Mouse (Mus musculus): Measurements from ENCODE around the gene Serping1. TPM values are rescaled to one million over a fixed set of nuclear protein-coding genes. Genes with fewer than 3 reads are reported as not detected.

Gene Serping1
- polyA plus RNA-seq, 1 experiment, result 93.7 TPM

GRCm38 (mm10) chr2:84723856-84724255, 51.4 kb downstream of the Serping1 start:
- no peak for DNase-seq
- H3K27ac ChIP-seq (ENCODE audit: control insufficient read depth, insufficient read depth, low read length), result no peak overlapping the region
- TF ChIP-seq POLR2A (IDR thresholded peaks at IDR 0.05; ENCODE audit: control insufficient read depth, extremely low read depth, insufficient read depth, low read length, poor library complexity) (no peak), CTCF (IDR thresholded peaks at IDR 0.05; ENCODE audit: borderline replicate concordance, control insufficient read depth, extremely low read depth, insufficient read depth, low read length, poor library complexity) (no peak)
- peaks cover 11% of the 10 kb centered on the region for H3K4me1 ChIP-seq (replicated peaks; ENCODE audit: control insufficient read depth, insufficient read depth, low read length)
- H3K27me3 ChIP-seq (ENCODE audit: control insufficient read depth, insufficient read depth, low read length), result no peaks in the 10 kb centered on the region
- 53% methylated on average over 14 of the region's 14 CpGs for WGBS
- H3K36me3 ChIP-seq (ENCODE audit: control insufficient read depth, insufficient read depth, low read length), result peaks cover 18% of the 10 kb centered on the region
- no peak overlapping the region for H3K4me3 ChIP-seq (ENCODE audit: control insufficient read depth, insufficient read depth, low read length)

- TF ChIP-seq CTCF (IDR thresholded peaks at IDR 0.05; ENCODE audit: borderline replicate concordance, control insufficient read depth, extremely low read depth, insufficient read depth, low read length, poor library complexity) (no peak), POLR2A (IDR thresholded peaks at IDR 0.05; ENCODE audit: control insufficient read depth, extremely low read depth, insufficient read depth, low read length, poor library complexity) (no peak)
- WGBS, result 98% methylated on average over 3 of the region's 3 CpGs
- no peak overlapping the region for H3K27ac ChIP-seq (ENCODE audit: control insufficient read depth, insufficient read depth, low read length)
These were observed 54.1 kb downstream of the Serping1 start for GRCm38 (mm10) chr2:84721182-84721581.

GRCm38 (mm10) chr2:84720718-84721117, 54.5 kb downstream of the Serping1 start:
- H3K4me3 ChIP-seq (ENCODE audit: control insufficient read depth, insufficient read depth, low read length), result no peak overlapping the region
- 96% methylated on average over 2 of the region's 2 CpGs for WGBS
- TF ChIP-seq POLR2A (IDR thresholded peaks at IDR 0.05; ENCODE audit: control insufficient read depth, extremely low read depth, insufficient read depth, low read length, poor library complexity) (no peak), CTCF (IDR thresholded peaks at IDR 0.05; ENCODE audit: borderline replicate concordance, control insufficient read depth, extremely low read depth, insufficient read depth, low read length, poor library complexity) (no peak)
- no peak for DNase-seq
- H3K4me1 ChIP-seq (replicated peaks; ENCODE audit: control insufficient read depth, insufficient read depth, low read length), result peaks cover 4% of the 10 kb centered on the region
- H3K36me3 ChIP-seq (ENCODE audit: control insufficient read depth, insufficient read depth, low read length), result peaks cover 16% of the 10 kb centered on the region
- H3K27me3 ChIP-seq (ENCODE audit: control insufficient read depth, insufficient read depth, low read length), result no peaks in the 10 kb centered on the region
- no peak overlapping the region for H3K27ac ChIP-seq (ENCODE audit: control insufficient read depth, insufficient read depth, low read length)

More at GRCm38 (mm10) chr2:84721182-84721581, 54.1 kb downstream of the Serping1 start:
- H3K4me1 ChIP-seq (replicated peaks; ENCODE audit: control insufficient read depth, insufficient read depth, low read length), result peaks cover 8% of the 10 kb centered on the region
- DNase-seq, result no peak
- no peaks in the 10 kb centered on the region for H3K27me3 ChIP-seq (ENCODE audit: control insufficient read depth, insufficient read depth, low read length)
- H3K36me3 ChIP-seq (ENCODE audit: control insufficient read depth, insufficient read depth, low read length), result peaks cover 18% of the 10 kb centered on the region
- no peak overlapping the region for H3K4me3 ChIP-seq (ENCODE audit: control insufficient read depth, insufficient read depth, low read length)

- WGBS, result 95% methylated on average over 4 of the region's 4 CpGs
- TF ChIP-seq POLR2A (IDR thresholded peaks at IDR 0.05; ENCODE audit: control insufficient read depth, extremely low read depth, insufficient read depth, low read length, poor library complexity) (no peak), CTCF (IDR thresholded peaks at IDR 0.05; ENCODE audit: borderline replicate concordance, control insufficient read depth, extremely low read depth, insufficient read depth, low read length, poor library complexity) (no peak)
- DNase-seq, result no peak
- no peaks in the 10 kb centered on the region for H3K36me3 ChIP-seq (ENCODE audit: control insufficient read depth, insufficient read depth, low read length)
- no peaks in the 10 kb centered on the region for H3K27me3 ChIP-seq (ENCODE audit: control insufficient read depth, insufficient read depth, low read length)
- no peak overlapping the region for H3K27ac ChIP-seq (ENCODE audit: control insufficient read depth, insufficient read depth, low read length)
- peaks cover 3% of the 10 kb centered on the region for H3K4me1 ChIP-seq (replicated peaks; ENCODE audit: control insufficient read depth, insufficient read depth, low read length)
- H3K4me3 ChIP-seq (ENCODE audit: control insufficient read depth, insufficient read depth, low read length), result no peak overlapping the region
These were observed 57.9 kb downstream of the Serping1 start for GRCm38 (mm10) chr2:84717357-84717756.

GRCm38 (mm10) chr2:84716423-84717355, 58.6 kb downstream of the Serping1 start:
- H3K36me3 ChIP-seq (ENCODE audit: control insufficient read depth, insufficient read depth, low read length), result no peaks in the 10 kb centered on the region
- H3K4me1 ChIP-seq (replicated peaks; ENCODE audit: control insufficient read depth, insufficient read depth, low read length), result peaks cover 3% of the 10 kb centered on the region
- H3K27me3 ChIP-seq (ENCODE audit: control insufficient read depth, insufficient read depth, low read length), result no peaks in the 10 kb centered on the region
- H3K4me3 ChIP-seq (ENCODE audit: control insufficient read depth, insufficient read depth, low read length), result peak overlapping the region; percentile 75; the same call in 1 of the 2 replicates
- TF ChIP-seq POLR2A (IDR thresholded peaks at IDR 0.05; ENCODE audit: control insufficient read depth, extremely low read depth, insufficient read depth, low read length, poor library complexity) (no peak), CTCF (IDR thresholded peaks at IDR 0.05; ENCODE audit: borderline replicate concordance, control insufficient read depth, extremely low read depth, insufficient read depth, low read length, poor library complexity) (no peak)
- H3K27ac ChIP-seq (ENCODE audit: control insufficient read depth, insufficient read depth, low read length), result no peak overlapping the region; the same call in 1 of the 2 replicates
- no peak for DNase-seq
- WGBS, result 26% methylated on average over 9 of the region's 9 CpGs

- Histone ChIP-seq H3K36me3 (ENCODE audit: control insufficient read depth, insufficient read depth, low read length) (peaks cover 1% of the 10 kb centered on the region; the same call in 1 of the 2 replicates), H3K4me3 (ENCODE audit: control insufficient read depth, insufficient read depth, low read length) (peak overlapping the region; percentile 75), H3K27me3 (ENCODE audit: control insufficient read depth, insufficient read depth, low read length) (no peaks in the 10 kb centered on the region), H3K4me1 (replicated peaks; ENCODE audit: control insufficient read depth, insufficient read depth, low read length) (peaks cover 3% of the 10 kb centered on the region), H3K27ac (ENCODE audit: control insufficient read depth, insufficient read depth, low read length) (peak overlapping the region; percentile 65)
- DNase-seq, result peak; percentile 80
- TF ChIP-seq POLR2A (IDR thresholded peaks at IDR 0.05; ENCODE audit: control insufficient read depth, extremely low read depth, insufficient read depth, low read length, poor library complexity) (no peak), CTCF (IDR thresholded peaks at IDR 0.05; ENCODE audit: borderline replicate concordance, control insufficient read depth, extremely low read depth, insufficient read depth, low read length, poor library complexity) (no peak)
- under 1% methylated on average over 33 of the region's 33 CpGs for WGBS
These were observed 59.5 kb downstream of the Serping1 start for GRCm38 (mm10) chr2:84715562-84716361.

Other genes with a start within 250 kb of the Serping1 start
- gene Ctnnd1, start 124.7 kb downstream of the Serping1 start, polyA plus RNA-seq (2012; rRNA removed), result 10.5 and 13.6 TPM in 2 replicates
- not detected in 2 replicates for gene Btbd18, start 116.4 kb downstream of the Serping1 start, polyA plus RNA-seq (2012; rRNA removed)
- gene Selenoh, start 104.7 kb downstream of the Serping1 start, polyA plus RNA-seq (2012; rRNA removed), result 172 and 191 TPM in 2 replicates
- not detected in 2 replicates for gene Gm28635, start 97.4 kb downstream of the Serping1 start, polyA plus RNA-seq (2012; rRNA removed)
- 10.6 and 11.6 TPM in 2 replicates for gene Med19, start 97.0 kb downstream of the Serping1 start, polyA plus RNA-seq (2012; rRNA removed)
- gene Tmx2, start 96.3 kb downstream of the Serping1 start, polyA plus RNA-seq (2012; rRNA removed), result 50.2 and 53.8 TPM in 2 replicates
- 53.6 and 57.1 TPM in 2 replicates for gene Zdhhc5, start 60.3 kb downstream of the Serping1 start, polyA plus RNA-seq (2012; rRNA removed)
- gene Clp1, start 48.1 kb downstream of the Serping1 start, polyA plus RNA-seq (2012; rRNA removed), result 25.0 and 29.3 TPM in 2 replicates
- gene Ypel4, start 41.4 kb downstream of the Serping1 start, polyA plus RNA-seq (2012; rRNA removed), result 1.2 and 2.0 TPM in 2 replicates
- gene Gm19426, start 31.8 kb downstream of the Serping1 start, polyA plus RNA-seq (2012; rRNA removed), result 0.15 TPM in 1 of 2 replicates, not detected in the other
- 27.7 and 35.3 TPM in 2 replicates for gene Ube2l6, start 23.4 kb upstream of the Serping1 start, polyA plus RNA-seq (2012; rRNA removed)
- 0.60 and 0.94 TPM in 2 replicates for gene Smtnl1, start 47.2 kb upstream of the Serping1 start, polyA plus RNA-seq (2012; rRNA removed)
- 23.0 and 29.0 TPM in 2 replicates for gene Timm10, start 51.6 kb upstream of the Serping1 start, polyA plus RNA-seq (2012; rRNA removed)
- gene Slc43a1, start 63.4 kb upstream of the Serping1 start, polyA plus RNA-seq (2012; rRNA removed), result 106 and 123 TPM in 2 replicates
- 1.8 and 2.1 TPM in 2 replicates for gene Rtn4rl2, start 111.3 kb upstream of the Serping1 start, polyA plus RNA-seq (2012; rRNA removed)
- 64.3 and 65.0 TPM in 2 replicates for gene Slc43a3, start 161.1 kb upstream of the Serping1 start, polyA plus RNA-seq (2012; rRNA removed)
- gene Prg2, start 205.0 kb upstream of the Serping1 start, polyA plus RNA-seq (2012; rRNA removed), result 3.3 and 5.5 TPM in 2 replicates
- gene Prg3, start 212.8 kb upstream of the Serping1 start, polyA plus RNA-seq (2012; rRNA removed), result 0.48 and 0.88 TPM in 2 replicates

Data from thymus, adult 2 months (tissue).